In the genomic region with DNA sequence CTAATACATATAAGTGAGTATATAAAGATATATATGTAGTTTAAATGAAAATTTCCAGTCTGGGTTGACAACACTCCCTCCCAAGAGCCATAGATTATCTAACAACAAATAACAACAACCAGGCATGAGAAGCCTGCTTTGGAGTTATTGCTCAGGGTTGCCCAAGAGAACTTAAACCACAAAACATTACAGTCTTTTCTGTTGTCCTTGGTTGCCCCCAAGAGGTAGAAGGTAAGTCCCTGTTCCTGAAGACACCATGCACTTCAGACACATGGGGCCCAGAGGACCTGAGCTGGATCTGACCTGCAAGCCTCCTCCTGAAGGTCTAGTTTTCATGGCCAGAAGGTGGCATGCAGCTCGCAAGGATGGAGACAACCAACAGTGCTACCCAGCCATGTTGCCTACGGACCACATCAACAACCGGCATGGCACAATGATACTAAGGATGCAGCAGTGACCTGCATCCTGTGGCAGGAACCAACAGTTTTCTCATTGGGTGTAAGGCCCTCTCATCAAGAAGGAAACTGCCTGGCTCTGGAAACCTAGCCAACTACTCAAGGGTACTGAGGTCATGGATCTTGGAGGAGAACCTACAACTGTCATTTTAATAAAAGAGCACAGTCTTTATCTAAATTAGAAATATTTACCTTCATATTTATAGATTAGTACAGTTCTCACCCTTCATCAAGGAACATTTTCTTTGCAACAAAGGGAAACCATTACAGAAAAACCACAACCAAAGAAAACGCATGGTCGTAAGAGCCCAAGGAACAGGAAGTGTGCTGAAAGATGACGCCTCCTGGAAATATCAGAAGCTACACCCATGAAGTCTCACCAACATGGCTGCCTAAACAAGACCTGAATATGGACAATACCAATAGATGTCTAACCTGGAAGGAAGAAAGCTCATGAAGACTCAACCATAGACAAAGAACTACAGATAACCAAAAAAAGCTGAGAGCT, we compare ENCODE assay signal across 26 mouse cellular contexts. TPM values are rescaled to one million over a fixed set of nuclear protein-coding genes. Genes with fewer than 3 reads are reported as not detected.
DNase-seq lines count a peak whose midpoint lies in the region; TF ChIP-seq lines count a peak whose summit lies in the region.
"Had no signal": no experiment of that assay in that cellular context is flagged by ENCODE, and none has a peak within 500 bp of the region (broad histone marks: within the 10 kb centered on the region; RNA-seq: fewer than 3 reads in every experiment).

No protein-coding gene starts in this region.

- H3K4me3 ChIP-seq in CH12.LX (replicated peaks in 1 of 3; ENCODE audit: low read depth in 2 of 3, low read length in 2 of 3, poor library complexity in 1 of 3) = no peak overlapping the region
- no peak overlapping the region for H3K4me3 ChIP-seq in forebrain, embryonic 10.5 days
- H3K4me3 ChIP-seq: hindbrain, embryonic 10.5 days; left cerebral cortex, adult 2 months; liver, embryonic 13.5 days; midbrain, embryonic 12.5 days; neural tube, embryonic 13.5 days had no signal

- dilution Hi-C loops in CH12.LX (cut with MboI; ENCODE audit: extremely low pct_ligation_motif_present, extremely low pct_unique_long_range_greater_than_20kb, low sequenced_read_pairs) = no loop called here

- no peaks in the 10 kb centered on the region for H3K36me3 ChIP-seq in CH12.LX (replicated peaks in 1 of 2; ENCODE audit: control insufficient read depth in 1 of 2, insufficient read depth in 1 of 2, low read length in 1 of 2)
- no peaks in the 10 kb centered on the region for H3K36me3 ChIP-seq in forebrain, embryonic 10.5 days (replicated peaks)
- H3K36me3 ChIP-seq: hindbrain, embryonic 10.5 days; liver, embryonic 13.5 days; midbrain, embryonic 12.5 days; neural tube, embryonic 13.5 days had no signal

- no peak for TF ChIP-seq EP300 in CH12.LX (IDR thresholded peaks at IDR 0.05; ENCODE audit: low read length)

- H3K4me1 ChIP-seq in CH12.LX (ENCODE audit: control insufficient read depth in 1 of 2, insufficient read depth in 2 of 2) = peaks cover 0 to 4% of the 10 kb centered on the region in 2 experiments; a peak in 1 of 4 replicates
- H3K4me1 ChIP-seq in forebrain, embryonic 10.5 days = peaks cover 3% of the 10 kb centered on the region; the same call in 1 of the 2 replicates
- H3K4me1 ChIP-seq: midbrain, embryonic 12.5 days; neural tube, embryonic 13.5 days had no signal

- no peak for TF ChIP-seq POLR2A in CH12.LX (IDR thresholded peaks at IDR 0.05; ENCODE audit: low read depth, low read length)

- no peak overlapping the region for H3K27ac ChIP-seq in CH12.LX (ENCODE audit: insufficient read depth, low read depth)
- no peak overlapping the region for H3K27ac ChIP-seq in forebrain, embryonic 10.5 days
- H3K27ac ChIP-seq: hindbrain, embryonic 10.5 days; left cerebral cortex, adult 2 months; liver, embryonic 13.5 days; midbrain, embryonic 12.5 days; neural tube, embryonic 13.5 days had no signal

- WGBS in forebrain, embryonic 10.5 days = 95% methylated on average over 6 of the region's 6 CpGs

- no peaks in the 10 kb centered on the region for H3K9me3 ChIP-seq in CH12.LX (replicated peaks; ENCODE audit: low read length)
- no peaks in the 10 kb centered on the region for H3K9me3 ChIP-seq in forebrain, embryonic 10.5 days
- H3K9me3 ChIP-seq: hindbrain, embryonic 10.5 days; liver, embryonic 13.5 days; midbrain, embryonic 12.5 days; neural tube, embryonic 13.5 days had no signal

- peak in 1 of 2 experiments; percentile 43; a peak in 1 of 4 replicates for TF ChIP-seq CTCF in CH12.LX (conservative IDR thresholded peaks at IDR 0.05 in 1 of 2, IDR thresholded peaks at IDR 0.05 in 1 of 2; ENCODE audit: low read depth in 2 of 2, low read length in 2 of 2)

- peak; percentile 29 to 67 for DNase-seq in thymus, adult 18-20 months
- no peak for DNase-seq in thymus, postnatal 10 days (ENCODE audit: low spot score in 2 of 2)
- no peak for DNase-seq in CH12.LX (ENCODE audit: extremely low read depth)
- DNase-seq in induced T-regulatory cell, adult 2 months (ENCODE audit: low read depth) = peak; percentile 60
- DNase-seq in thymus, postnatal 25 days = peak; percentile 53
- DNase-seq in urinary bladder, adult 18-20 months (ENCODE audit: low spot score in 2 of 2) = no peak
- DNase-seq in forebrain, embryonic 10.5 days (ENCODE audit: extremely low spot score, low spot score) = no peak
- DNase-seq in retina, embryonic 14.5 days (ENCODE audit: low spot score) = no peak
- DNase-seq: adrenal gland, adult 8-10 months; cerebellum, postnatal 10 days; embryo, embryonic 11 days; forebrain, postnatal 0 days; kidney, adult 8-10 months; kidney, postnatal 36 days; liver, embryonic 13.5 days; right cerebral cortex, postnatal 14 days; spleen, adult 18-20 months had no signal

- no peak overlapping the region for H3K9ac ChIP-seq in CH12.LX (ENCODE audit: insufficient read depth, low read depth)
- H3K9ac ChIP-seq: forebrain, postnatal 0 days; liver, embryonic 13.5 days; midbrain, embryonic 12.5 days; neural tube, embryonic 13.5 days had no signal

- in situ Hi-C loops in CH12.LX (cut with MboI; ENCODE audit: low pct_ligation_motif_present, low pct_unique_long_range_greater_than_20kb, low sequenced_read_pairs) = no loop called here

- H3K27me3 ChIP-seq in CH12.LX (replicated peaks) = no peaks in the 10 kb centered on the region
- H3K27me3 ChIP-seq in forebrain, embryonic 10.5 days (ENCODE audit: poor library complexity, severe bottlenecking) = no peaks in the 10 kb centered on the region
- H3K27me3 ChIP-seq: midbrain, embryonic 12.5 days; neural tube, embryonic 13.5 days had no signal

- no peaks in the 10 kb centered on the region for H3K79me2 ChIP-seq in CH12.LX (replicated peaks; ENCODE audit: control insufficient read depth, extremely low read depth, insufficient read depth, poor library complexity, severe bottlenecking)

- no peak overlapping the region for H3K4me2 ChIP-seq in CH12.LX (ENCODE audit: insufficient read depth, low read depth, poor library complexity, severe bottlenecking)
- H3K4me2 ChIP-seq: liver, embryonic 13.5 days; midbrain, embryonic 12.5 days; neural tube, embryonic 13.5 days had no signal

- peak; percentile 31 for TF ChIP-seq RAD21 in CH12.LX (IDR thresholded peaks at IDR 0.05; ENCODE audit: low read depth, low read length)

TF ChIP-seq in CH12.LX, 34 proteins besides CTCF, POLR2A, EP300 and RAD21:
- peak; percentile 26 for TF ChIP-seq SMC3 (IDR thresholded peaks at IDR 0.05; ENCODE audit: low read depth, low read length)
- TF ChIP-seq TBP (conservative IDR thresholded peaks at IDR 0.05; ENCODE audit: low read depth, low read length) = no peak
TF ChIP-seq in CH12.LX: peak in this region for 1.

RNA-seq across cellular contexts. Expression of gene Enthd1, which starts 9.8 kb away (rescaled TPM):
- total RNA-seq in CH12.LX (2012; rRNA removed) (not detected in 2 replicates), CH12.LX (2014; rRNA removed) (not detected in 2 replicates)
- not detected in 2 replicates for polyA plus RNA-seq in CH12.LX (2012; ENCODE audit: insufficient read length, low read depth)
- not detected in 2 replicates for polyA plus RNA-seq in forebrain, embryonic 10.5 days (2016; fragmentation: Nextera tagmentation; extraction: Ambion mirVana)
- total RNA-seq: adrenal gland, adult 8-10 months; forebrain, postnatal 0 days; gastrocnemius, adult 18-20 months; left cerebral cortex, adult 2 months had no signal
- polyA plus RNA-seq: brain, embryonic 14.5 days; forebrain, postnatal 0 days; heart, embryonic 14.5 days; hindbrain, embryonic 10.5 days; limb, embryonic 11.5 days; liver, embryonic 13.5 days; lung, embryonic 16.5 days; midbrain, embryonic 12.5 days; neural tube, embryonic 13.5 days had no signal

RNA-seq across cellular contexts. Expression of gene Grap2, which starts 17.3 kb away (rescaled TPM):
- 1.5 TPM in 2 replicates for total RNA-seq in CH12.LX (2012; rRNA removed)
- 5.0 and 6.3 TPM in 2 replicates for total RNA-seq in CH12.LX (2014; rRNA removed)
- 5.8 and 6.2 TPM in 2 replicates for polyA plus RNA-seq in CH12.LX (2012; ENCODE audit: insufficient read length, low read depth)
- polyA plus RNA-seq in forebrain, embryonic 10.5 days (2016; fragmentation: Nextera tagmentation; extraction: Ambion mirVana) = 1.4 and 1.5 TPM in 2 replicates
- total RNA-seq: forebrain, postnatal 0 days had no signal
- polyA plus RNA-seq: forebrain, postnatal 0 days had no signal

Comparison
In these comparisons a context has a peak if more than half of its experiments do, and no peak if none do; other contexts are left out.
1. DNase-seq: peak in thymus, adult 18-20 months (2 of 2), induced T-regulatory cell, adult 2 months (single experiment) and thymus, postnatal 25 days (single experiment); none in thymus, postnatal 10 days (0 of 2), CH12.LX (single experiment), urinary bladder, adult 18-20 months (0 of 2), forebrain, embryonic 10.5 days (single experiment) and retina, embryonic 14.5 days (single experiment).